Mouse (Mus musculus) central nervous system, embryonic 18 days (tissue): ENCODE results near the gene Rbm10. TPM values are rescaled to one million over a fixed set of nuclear protein-coding genes. Genes with fewer than 3 reads are reported as not detected.

ENCODE experiments used
- polyA plus RNA-seq: library from polyadenylated mRNA; depleted of rRNA; stranded (reverse); fragments of >200 nt; gene quantifications from 2 replicates; pipeline ENCODE4 v1.2.3, GENCODE M21; 2012; rRNA removed

Gene Rbm10
- polyA plus RNA-seq: 60.4 and 62.7 TPM in 2 replicates

DNA sequence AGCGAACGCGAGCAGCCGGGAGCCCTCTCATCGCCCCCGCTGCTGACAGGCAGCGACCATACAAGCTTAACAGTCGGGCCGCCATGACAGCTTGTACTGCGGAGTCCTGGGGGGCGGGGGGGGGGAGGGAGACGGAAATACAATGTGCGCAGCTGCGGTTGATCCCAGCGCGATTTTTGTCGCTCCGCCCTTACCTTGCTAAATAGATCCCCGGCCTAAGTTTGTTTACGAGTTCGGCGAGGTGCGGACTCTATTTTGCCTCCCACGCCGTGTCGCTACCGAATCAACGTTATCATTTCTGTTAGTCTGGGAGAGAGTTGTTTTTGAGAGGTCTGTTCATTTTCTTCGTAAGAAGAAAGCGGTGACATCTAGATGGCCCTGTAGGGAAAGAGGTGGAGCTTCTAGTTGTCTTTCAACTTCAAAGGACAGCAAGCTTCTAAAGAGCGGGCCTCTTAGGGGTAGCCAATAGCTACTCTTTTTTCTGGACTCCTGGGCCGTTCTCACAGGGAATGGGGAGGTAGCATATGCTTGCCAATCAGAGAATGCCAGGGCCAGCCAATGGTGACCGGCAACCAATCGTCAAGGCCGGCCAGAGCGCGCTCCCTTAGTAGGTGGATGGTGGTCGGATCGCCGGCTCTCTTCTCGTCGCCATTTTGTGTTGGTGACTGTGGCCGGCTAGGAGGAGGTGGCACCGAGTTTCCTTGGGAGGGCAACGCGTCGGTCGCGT, at the start of gene Rbm10, which contains the start of gene Ndufb11:
Gene Rbm10 (plus strand): TSS at position 328 of the 727 bp plus-strand sequence.
Gene Ndufb11 (minus strand): TSS at position 444 of the 727 bp plus-strand sequence.

DNA sequence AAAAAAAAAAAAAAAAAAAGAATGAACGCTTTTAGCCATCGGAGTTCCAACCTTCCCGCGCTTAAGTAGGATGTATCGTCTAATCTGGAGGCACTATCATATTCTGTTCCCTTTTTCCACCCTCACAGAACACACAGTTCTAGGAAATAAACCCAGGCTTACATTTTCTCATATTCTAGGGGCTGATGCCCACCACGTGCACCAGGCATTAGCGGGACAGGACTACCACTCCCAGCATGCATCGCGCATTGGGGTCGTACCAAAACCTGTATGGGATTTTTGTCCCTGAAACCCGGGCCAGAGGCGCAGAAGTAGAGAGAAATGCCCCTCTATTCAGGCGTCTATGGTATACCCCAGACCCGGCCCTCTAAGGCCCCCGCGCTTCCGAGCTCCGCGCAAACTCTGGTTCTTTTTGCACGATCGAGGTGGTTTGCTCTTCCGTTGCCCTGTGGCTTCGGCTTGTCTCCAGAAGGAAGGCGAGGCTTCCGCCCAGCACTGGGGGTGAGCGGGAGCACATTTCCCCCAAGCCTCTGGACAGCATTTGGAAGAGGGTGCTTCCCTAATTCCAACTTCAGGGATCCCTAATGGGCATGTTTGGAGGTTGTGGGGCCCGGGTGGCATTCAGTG, 40.8 kb downstream of the Rbm10 start, which contains the start of gene Uba1:
Gene Uba1 (plus strand): TSS at position 301 of the 627 bp plus-strand sequence.

DNA sequence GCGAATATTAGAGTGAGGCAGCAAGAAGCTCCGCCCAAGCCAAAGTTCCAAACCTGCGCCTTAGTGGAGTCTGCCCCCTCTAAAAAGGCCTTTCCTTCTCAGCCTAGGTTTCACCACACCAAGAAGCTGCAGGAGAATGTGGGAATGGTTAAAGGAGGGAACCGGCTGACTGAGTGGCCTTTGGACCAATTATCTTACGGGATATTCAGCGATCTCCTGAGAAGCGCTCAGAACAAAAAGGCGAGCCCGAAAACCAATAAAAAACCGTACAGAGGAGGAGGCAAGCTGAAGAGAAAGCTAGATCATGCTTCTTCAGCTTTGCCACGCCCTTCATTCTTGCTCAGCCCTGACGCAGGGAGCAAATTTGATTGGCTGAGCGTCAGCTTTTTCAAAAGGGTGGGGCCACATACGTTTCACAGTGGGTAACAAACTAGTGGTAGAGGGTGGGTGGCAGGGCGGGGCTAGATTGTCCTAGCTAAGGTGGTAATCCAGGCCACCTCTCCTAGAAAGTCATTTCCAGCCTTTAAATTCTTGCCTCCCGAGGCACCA, 70.3 kb downstream of the Rbm10 start, which contains the start of gene Cdk16:
Gene Cdk16 (plus strand): TSS at position 436 of the 549 bp plus-strand sequence.

Other genes with a start within 250 kb of the Rbm10 start
- 11.8 and 12.2 TPM in 2 replicates for gene Jade3, start 191.8 kb upstream of the Rbm10 start, polyA plus RNA-seq
- 0.27 and 0.60 TPM in 2 replicates for gene Rgn, start 67.7 kb upstream of the Rbm10 start, polyA plus RNA-seq
- gene Ndufb11, start 116 bp downstream of the Rbm10 start, polyA plus RNA-seq: 165 and 196 TPM in 2 replicates
- gene Uba1, start 40.8 kb downstream of the Rbm10 start, polyA plus RNA-seq: 397 and 433 TPM in 2 replicates
- 266 and 276 TPM in 2 replicates for gene Cdk16, start 70.5 kb downstream of the Rbm10 start, polyA plus RNA-seq
- gene Usp11, start 86.4 kb downstream of the Rbm10 start, polyA plus RNA-seq: 102 TPM in 2 replicates
- gene Araf, start 180.3 kb downstream of the Rbm10 start, polyA plus RNA-seq: 258 and 278 TPM in 2 replicates